Mouse (Mus musculus): ENCODE measurements around the gene Hbb-y.
"Not testable (repeated sequence)": the region's sequence is repeated elsewhere in the genome, so short reads cannot be mapped to it uniquely, and the experiment has no call there.

Gene Hbb-y

DNA sequence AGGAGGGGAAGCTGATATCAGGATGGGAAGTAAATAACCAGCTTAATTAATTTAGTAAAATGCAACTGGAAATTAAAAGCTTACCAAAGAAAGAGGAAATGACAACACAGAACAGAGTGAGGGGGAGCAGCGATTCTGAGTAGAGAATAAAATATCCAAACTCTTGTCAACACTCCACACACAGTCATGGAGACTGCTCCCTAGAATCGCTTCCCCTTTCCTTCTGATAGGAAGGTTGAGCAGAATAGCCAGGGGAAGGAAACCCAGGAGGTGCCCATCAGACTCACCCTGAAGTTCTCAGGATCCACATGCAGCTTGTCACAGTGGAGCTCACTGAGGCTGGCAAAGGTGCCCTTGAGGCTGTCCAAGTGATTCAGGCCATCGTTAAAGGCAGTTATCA lies 39.9 kb downstream of the Hbb-y start:
- in situ Hi-C loops (cut with MseI, MboI), result not testable (repeated sequence)

DNA sequence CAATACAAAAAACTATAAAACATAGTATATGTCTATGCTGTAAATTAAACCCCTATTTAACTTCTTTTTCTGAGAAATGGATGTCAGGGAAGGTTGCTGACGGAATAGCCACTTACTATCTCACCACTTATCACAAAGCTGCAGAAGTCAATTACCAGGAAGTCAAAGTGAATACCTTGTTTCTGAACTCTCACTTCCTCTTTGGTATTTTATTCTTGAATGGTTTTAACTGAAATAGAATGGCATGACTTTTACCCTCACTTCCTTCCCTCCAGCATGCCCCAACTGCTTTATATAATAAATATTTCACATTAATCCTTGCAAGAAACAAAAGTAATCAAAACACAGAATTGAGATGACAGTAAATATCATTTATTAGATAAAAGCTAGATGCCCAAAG lies 40.8 kb downstream of the Hbb-y start:
- in situ Hi-C loops (cut with MseI, MboI), result no loop called here

DNA sequence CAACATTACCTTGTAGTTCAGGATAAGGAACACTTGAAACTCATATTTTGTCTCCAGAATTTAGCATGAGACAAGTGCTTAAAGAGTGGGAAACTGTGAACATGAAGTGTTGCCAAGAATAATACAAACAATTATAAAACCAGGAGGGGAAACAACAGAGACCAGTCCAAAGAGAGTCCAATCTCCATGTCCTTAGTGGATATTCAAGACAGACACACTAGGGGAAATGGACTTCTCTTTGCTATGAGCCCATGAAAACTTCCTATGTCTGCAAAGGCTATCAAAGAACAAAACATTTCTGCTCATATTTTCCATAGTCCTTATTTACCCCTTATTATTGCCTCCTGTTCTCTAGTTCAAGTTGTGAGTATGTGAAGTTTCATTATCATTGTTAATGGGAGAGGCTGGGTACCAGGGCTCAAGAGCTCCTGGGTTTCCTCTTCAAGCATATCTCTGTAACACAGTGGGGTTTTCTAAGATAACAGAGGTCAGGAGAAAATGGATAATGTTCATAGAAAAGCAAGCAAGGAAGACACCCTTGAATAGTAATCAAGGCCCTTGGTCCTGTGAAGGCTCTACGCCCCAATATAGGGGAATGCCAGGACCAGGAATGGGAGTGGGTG lies 41.7 kb downstream of the Hbb-y start:
- in situ Hi-C loops (cut with MseI, MboI), result no loop called here

DNA sequence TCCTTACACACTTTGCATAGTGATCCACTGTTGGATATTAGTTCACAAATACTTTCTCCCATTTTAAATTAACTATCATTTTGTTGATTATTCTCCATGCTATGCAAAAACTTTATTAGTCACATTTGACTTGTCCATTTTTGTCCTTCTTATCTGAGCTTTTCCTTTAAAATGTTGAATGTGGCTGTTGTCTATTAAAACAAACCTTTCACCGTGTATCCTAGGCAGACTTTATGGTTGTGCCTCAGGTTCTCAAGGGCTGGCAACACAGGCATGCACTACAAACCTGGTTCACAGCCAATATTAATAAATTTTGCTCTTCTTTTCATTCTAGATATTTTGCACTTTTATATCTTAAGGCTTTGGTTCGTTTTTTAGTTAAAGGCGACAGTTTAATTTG lies 42.3 kb downstream of the Hbb-y start:
- in situ Hi-C loops (cut with MseI, MboI), result no loop called here

DNA sequence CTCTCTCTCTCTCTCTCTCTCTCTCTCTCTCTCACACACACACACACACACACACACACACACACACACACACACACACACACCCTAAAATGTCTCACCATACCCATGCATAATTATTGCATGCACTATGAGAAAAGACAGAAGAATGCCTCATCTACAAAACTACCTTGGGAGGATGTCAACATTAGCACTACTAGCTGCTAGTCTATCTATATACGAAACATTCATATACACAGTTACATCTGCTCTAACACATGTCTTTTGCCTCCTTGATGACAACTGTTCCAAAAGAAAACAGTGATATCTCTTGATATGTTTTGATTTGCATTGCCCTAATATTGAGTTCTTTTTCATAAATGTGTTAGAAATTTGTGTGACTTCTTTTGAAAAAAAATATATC lies 42.7 kb downstream of the Hbb-y start:
- in situ Hi-C loops (cut with MseI, MboI), result no loop called here

DNA sequence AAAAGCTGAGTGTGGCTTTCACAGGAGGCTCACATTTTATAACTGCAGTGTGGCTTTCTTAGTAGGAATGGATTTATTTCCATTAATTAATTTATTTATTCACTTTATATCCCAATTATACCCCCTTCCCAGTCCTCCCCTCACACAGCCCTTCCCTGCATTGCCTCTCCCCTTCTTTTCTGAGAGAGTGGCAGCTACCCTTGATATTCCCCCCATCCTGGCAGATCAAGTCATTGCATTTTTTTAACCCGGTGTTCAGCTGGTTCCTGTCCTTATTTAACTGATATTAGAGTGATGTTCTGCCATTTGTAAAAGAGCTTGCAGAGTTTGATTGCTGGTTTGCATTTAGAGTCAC lies 43.2 kb downstream of the Hbb-y start:
- in situ Hi-C loops (cut with MseI, MboI), result no loop called here

DNA sequence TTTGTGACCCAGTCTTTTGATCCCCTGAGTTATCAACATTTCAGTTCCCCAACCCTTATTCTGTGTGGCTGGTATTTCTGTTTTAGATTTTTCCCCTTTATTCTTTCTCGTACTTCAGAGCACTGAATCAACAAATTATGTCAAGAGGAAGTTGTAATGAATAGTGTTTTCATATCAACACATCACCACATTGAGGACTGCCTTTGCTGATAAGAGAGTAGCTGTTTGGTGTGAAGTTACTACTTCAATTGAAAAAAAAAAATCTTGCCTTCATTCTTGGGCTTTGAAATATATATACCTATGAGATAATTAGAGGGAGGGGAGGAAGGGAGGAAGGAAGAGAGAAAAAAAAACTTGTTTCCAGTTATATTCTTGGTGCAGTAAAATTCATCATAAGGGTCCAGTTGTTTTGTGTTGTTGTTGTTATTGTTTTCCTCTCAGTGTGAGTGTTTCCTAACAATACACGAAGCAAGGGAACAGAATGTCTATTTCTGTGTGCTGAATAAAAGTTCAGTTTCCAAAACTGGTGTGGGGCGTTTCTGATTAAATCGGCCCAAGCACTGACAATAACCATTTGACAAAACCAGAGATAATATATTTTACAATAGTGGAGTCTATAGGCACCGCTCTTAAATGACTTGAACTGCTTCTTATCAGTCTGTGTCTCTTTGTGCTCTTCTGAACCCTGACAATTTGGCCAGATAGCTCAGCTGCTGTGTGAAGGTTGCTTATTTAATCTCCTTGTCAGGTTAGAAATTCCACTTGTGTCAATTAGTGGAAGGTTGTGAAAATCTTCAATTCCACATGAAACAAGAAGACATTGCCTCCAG lies 43.8 kb downstream of the Hbb-y start:
- in situ Hi-C loops (cut with MseI, MboI), result no loop called here

DNA sequence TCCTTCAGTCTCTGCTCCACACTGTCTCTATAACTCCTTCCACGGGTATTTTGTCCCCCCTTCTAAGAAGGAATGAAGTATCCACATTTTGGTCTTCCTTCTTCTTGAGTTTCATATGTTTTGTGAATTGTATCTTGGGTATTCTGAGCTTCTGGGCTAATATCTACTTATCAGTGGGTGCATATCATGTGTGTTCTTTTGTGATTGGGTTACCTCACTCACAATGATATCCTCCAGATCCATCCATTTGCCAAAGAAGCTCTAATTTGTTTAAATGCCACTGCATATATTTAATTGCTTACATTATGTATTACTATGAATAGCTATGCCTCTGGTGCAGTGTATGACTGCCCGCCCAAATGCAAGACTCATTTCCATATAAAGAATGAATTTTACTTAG lies 44.9 kb downstream of the Hbb-y start:
- in situ Hi-C loops (cut with MseI, MboI), result not testable (repeated sequence)

DNA sequence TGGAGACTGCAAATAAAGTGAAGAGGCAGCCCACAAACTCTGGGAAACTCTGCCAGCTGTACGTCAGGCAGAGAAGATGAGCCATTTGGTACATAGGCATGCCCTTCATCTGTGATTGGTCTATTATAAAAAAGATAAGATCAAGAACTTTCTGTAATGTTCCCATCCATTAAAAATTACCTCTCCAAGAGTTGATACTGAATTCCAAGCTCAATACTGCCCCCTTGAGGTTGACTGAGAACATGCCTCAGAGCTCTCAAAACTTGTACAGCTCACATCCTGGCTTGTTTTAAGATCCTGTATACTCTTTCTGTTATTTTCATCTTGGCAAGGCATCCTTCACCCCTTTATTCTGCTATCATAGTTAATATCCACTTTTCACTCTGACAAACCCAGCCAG lies 46.2 kb downstream of the Hbb-y start:
- in situ Hi-C loops (cut with MseI, MboI), result no loop called here
